Mouse (Mus musculus) bone marrow macrophage, adult 2 months (primary cell): Measurements from ENCODE around the gene Lypd6b. TPM values are rescaled to one million over a fixed set of nuclear protein-coding genes. Genes with fewer than 3 reads are reported as not detected.

Experiments used
- H3K27ac ChIP-seq: 2 replicates; pipeline ENCODE4 v1.5.1; 2012; ENCODE audit warnings: low read depth, low read length; ENCODE audit not compliant: insufficient read depth
- H3K4me1 ChIP-seq: 2 replicates; pipeline ENCODE4 v1.6.1; 2012; ENCODE audit warnings: low read length; ENCODE audit not compliant: control insufficient read depth, insufficient read depth
- H3K4me3 ChIP-seq: 2 replicates; pipeline ENCODE4 v1.5.1; 2012; ENCODE audit warnings: mild to moderate bottlenecking, low read length, moderate library complexity; ENCODE audit not compliant: insufficient read depth
- CTCF ChIP-seq: IDR thresholded peaks from 2 replicates; pipeline ENCODE4 v1.5.1; 2012; ENCODE audit warnings: low read depth, mild to moderate bottlenecking, low read length, moderate library complexity
- POLR2A ChIP-seq: IDR thresholded peaks from 2 replicates; pipeline ENCODE4 v1.6.1; 2012; ENCODE audit warnings: mild to moderate bottlenecking, low read depth, low read length, borderline replicate concordance
- polyA plus RNA-seq: library from polyadenylated mRNA; stranded (reverse); fragments of >200 nt; gene quantifications from 2 replicates; pipeline ENCODE4 v1.2.4, GENCODE M21; 2012; ENCODE audit not compliant: missing spikeins, insufficient read depth, insufficient read length

The Lypd6b gene
- not detected in 2 replicates for polyA plus RNA-seq

DNA sequence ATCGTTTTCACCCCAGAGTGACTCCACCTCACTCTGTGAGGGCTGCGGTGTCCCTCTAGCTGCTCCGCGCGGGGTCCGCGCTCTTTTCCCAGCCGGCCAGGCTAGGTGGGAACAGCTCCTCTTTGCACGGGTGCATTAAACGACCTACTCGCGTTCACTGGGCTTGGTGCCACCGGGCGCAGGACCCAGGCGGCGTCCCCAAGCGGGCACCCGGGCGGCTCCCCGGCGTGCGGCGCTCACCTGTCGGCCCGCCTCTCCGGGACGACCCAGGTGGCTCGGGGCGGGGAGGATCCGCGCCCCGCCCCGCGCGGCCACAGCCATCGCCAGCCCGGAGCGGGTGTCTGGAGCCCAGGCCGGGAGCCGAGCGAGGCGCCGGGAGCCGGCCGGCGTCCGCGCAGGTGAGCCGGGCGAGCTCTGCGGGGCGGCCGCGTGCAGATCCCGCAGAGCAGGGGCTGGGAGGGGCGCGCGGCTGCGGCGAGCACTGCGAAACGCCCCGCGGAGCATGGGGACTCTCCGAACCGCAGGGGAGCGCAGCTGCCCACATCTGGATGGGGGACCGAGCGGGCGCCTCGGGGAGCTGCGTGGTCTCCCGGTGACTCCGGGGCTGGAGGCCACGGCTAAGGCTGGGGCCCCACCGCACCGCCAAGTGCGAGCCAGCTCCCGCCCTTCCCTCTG lies at the start of gene Lypd6b:
Lypd6b (plus strand) TSS at position 313 of the 675 bp plus-strand sequence.
- Histone ChIP-seq H3K4me3 (peak within 1 kb of the TSS; percentile 23), H3K4me1 (no peaks in the 10 kb centered on the region), H3K27ac (no peak within 1 kb of the TSS)
- no peak for TF ChIP-seq CTCF
- TF ChIP-seq POLR2A = no peak

DNA sequence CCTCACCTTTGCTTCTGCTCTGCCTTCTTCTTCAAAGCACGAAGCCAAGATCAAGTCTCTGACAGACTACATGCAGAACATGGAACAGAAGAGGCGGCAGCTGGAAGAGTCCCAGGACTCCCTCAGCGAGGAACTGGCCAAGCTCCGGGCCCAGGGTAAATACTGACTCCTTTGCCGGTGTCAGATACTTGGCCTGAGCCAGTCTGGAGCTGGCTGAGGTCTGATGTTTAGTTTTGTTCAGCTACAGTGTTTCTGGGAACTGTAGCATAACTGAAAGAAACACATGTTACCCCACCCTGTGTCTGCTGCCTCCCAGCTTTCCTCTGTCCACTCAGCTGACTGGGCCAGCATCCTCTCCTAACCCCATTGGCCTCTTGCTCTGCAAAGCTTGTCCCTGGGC lies 48.4 kb upstream of the Lypd6b start:
- Histone ChIP-seq H3K4me1 (peaks cover 17% of the 10 kb centered on the region), H3K27ac (no peak overlapping the region), H3K4me3 (no peak overlapping the region)
- no peak for TF ChIP-seq POLR2A
- no peak for TF ChIP-seq CTCF

DNA sequence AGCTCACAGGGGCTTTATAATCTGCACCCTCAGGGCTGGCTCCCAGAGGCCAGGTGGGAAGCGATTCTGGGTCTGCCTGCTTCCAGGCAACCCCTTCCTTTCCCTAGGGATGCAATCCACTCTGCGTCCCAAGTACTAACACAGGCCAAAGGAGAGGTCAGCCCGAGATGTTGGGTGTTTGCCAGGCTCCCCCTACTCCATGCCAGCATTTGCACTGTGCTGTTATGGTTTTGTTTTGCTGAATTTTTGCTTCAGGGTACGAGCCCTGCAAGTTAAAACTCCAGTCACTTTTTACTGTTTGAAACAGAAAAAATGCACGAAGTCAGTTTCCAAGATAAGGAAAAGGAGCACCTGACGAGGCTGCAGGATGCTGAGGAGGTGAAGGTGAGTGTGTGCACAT lies 46.5 kb upstream of the Lypd6b start:
- Histone ChIP-seq H3K4me3 (no peak overlapping the region), H3K4me1 (peaks cover 25% of the 10 kb centered on the region), H3K27ac (no peak overlapping the region)
- TF ChIP-seq POLR2A = no peak
- TF ChIP-seq CTCF = no peak

DNA sequence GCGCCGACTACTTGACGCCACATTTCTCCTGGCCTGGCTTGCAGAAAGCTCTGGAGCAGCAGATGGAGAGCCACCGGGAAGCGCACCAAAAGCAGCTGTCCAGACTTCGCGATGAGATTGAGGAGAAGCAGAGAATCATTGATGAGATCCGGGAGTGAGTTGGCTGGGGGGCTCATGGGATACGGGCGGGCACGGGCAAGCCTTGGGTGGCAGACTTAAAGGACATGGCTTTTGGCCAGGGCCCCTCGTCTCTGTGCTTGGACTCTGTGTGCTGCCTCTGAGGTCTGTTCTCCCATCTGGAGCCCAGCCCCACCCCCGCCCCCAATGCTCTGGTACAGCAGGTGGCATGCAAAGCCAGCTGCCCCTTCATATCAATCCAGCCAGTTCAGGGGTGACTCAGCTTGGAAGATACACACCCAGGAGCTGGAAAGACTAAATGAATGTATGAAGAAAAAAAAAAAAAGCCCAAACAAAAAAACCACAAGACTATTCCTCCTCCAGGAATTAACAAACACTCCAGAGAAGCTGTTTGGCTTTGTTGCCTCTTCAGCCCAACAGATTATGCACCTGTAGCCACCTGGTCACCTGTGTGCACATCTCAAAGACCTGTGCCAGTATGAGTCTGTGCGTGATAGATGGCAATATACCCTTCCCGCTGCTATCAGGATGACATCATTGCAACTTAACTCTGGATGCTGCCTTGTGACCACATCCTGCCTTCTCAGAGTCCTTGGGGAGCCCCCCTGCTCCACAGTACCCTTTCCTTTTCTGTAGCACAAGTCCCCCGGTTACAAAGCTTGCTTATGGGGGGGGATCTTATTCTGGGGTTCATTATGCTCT lies 45.4 kb upstream of the Lypd6b start:
- Histone ChIP-seq H3K4me1 (peaks cover 31% of the 10 kb centered on the region), H3K4me3 (no peak overlapping the region), H3K27ac (no peak overlapping the region)
- TF ChIP-seq POLR2A = no peak
- TF ChIP-seq CTCF = no peak

DNA sequence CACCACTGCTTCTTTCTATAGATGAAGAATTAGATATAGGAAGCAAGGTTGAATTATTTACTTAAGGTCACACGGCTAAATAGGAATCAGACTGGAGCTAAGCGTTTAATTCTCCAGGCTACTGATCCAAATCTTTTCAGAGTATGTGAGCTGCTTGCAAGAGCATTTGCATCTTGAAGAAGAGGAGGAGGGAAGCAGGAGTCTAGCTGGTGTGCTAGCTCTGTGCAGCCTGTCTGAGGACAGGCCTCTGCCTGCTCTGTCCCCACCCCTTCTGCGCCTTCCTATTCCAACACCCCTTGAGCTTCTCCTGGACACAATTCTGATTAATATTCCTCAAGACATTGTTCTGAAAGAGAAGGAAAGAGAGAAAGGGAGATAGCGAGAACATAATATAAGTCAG lies 44.6 kb upstream of the Lypd6b start:
- H3K4me1 ChIP-seq = peaks cover 35% of the 10 kb centered on the region

DNA sequence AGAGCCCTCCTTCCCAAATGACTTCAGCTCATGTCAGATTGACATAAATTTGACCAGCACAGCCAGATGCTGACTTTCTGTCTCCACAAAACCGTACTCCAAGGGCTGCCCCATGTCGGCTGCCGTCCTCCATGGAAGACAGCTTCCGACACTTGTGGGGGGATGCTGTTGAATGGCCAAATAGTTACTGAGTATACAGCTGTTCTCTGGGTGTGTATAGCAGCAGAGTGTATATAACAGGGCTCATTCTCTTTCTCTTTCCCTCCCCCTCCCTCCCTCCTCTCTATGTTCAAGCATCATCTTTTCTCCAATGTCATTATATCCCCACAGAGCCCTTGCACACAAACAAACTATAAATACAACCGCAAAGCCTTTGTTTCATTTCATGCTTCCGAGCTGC lies 43.7 kb upstream of the Lypd6b start:
- H3K27ac ChIP-seq = peak overlapping the region; percentile 97
- TF ChIP-seq POLR2A = no peak
- TF ChIP-seq CTCF = no peak
- peak overlapping the region; percentile 52 for H3K4me3 ChIP-seq
- H3K4me1 ChIP-seq = peaks cover 38% of the 10 kb centered on the region

More for the DNA sequence above, 44.6 kb upstream of the Lypd6b start:
- no peak for TF ChIP-seq CTCF
- Histone ChIP-seq H3K27ac (peak overlapping the region; percentile 97), H3K4me3 (peak overlapping the region; percentile 52; the same call in 1 of the 2 replicates)

DNA sequence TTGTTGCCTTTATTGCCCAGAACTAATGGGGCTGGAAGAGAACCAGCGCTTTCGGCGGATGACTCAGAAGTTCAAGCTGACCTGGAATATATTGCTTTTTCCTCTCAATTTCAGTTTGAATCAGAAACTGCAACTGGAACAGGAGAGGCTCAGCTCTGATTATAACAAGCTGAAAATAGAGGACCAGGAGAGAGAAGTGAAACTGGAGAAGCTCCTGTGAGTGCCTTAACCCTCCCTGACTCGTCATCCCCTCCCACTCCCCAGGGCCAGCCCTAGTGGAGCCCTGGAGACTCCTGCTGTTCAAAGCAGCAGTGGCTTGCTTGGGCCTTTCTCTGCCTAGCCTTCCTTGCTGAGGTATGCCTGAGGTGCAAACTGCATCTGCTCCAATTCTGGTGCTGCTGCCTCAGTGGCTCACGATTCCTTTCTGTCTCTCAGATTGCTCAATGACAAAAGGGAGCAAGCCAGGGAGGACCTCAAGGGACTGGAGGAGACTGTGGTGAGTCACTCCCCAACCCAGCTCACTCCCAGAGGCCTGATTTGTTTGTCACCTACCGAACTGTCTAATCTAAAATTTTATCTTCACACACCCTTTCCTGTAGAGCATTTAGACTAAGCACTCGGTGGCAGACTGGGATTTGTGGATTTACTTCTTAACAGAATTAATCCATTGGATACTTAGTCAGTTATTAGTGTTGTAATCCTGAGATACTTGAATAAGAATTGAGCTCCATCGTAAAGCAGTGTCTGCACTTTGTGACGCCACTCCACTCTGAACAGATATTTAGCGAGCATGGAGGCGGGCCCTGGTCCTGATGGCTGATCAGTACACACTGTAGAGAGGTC lies 43.0 kb upstream of the Lypd6b start:
- TF ChIP-seq POLR2A (0 out of 2 replicates have a peak, but pooled peaks have one; percentile 57), CTCF (no peak)
- peak overlapping the region; percentile 97 for H3K27ac ChIP-seq
- H3K4me1 ChIP-seq = peaks cover 44% of the 10 kb centered on the region
- peak overlapping the region; percentile 52 for H3K4me3 ChIP-seq

DNA sequence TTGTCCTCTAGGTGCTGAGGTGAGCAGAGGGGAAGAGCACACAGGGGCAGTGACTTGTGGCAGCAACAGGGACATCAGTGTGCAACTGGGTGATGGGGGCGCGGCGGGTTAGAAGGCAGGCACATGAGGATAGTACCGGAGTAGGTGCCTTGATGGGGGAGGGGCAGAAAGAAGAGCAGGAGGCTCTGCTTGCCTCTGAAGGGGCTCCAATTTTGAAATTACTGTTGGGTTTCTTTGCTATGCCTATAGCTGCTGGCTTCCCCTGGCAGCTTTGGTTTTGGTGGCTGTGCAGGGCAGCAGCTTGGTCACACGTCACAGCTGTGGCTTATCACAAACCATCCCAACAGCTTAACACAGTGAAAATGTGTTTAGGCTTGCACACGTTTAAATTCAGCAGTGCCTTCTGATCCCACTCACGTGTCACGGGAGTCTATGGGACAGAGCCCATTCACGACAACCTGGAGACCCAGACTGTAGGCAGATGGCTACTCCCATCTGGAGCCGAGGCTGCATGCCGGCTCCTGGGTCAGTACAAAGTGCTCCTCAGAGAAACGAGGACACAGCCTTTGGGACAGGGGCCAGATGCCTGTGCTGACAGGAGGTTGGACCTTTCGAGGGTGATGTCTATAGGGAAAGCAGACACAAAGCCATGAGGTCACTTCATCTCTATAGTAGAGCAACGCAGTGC lies 42.2 kb upstream of the Lypd6b start:
- peak overlapping the region; percentile 97 for H3K27ac ChIP-seq
- peaks cover 52% of the 10 kb centered on the region for H3K4me1 ChIP-seq
- peak overlapping the region; percentile 52 for H3K4me3 ChIP-seq
- TF ChIP-seq POLR2A (no peak), CTCF (no peak)

DNA sequence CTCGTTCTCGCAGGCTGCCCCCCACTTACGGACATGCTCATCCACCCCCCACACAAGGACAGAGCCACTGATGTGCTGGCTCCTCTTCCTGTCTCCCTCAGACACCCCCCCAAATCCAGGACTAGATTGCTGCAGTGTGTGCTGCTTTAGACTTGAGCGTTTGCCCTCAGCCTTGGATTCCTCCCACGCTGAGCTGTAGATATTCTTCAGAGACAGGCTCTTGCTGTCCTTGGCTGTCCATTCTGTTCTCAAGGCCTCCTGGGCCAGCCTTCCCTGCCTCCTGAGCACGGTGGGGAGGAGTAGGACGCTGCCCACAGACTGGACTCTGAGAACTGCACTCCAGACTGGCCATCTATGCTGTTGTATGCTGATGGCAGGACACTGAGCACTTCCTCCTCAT lies 40.5 kb upstream of the Lypd6b start:
- H3K4me1 ChIP-seq = peaks cover 66% of the 10 kb centered on the region
- no peak overlapping the region for H3K27ac ChIP-seq
- H3K4me3 ChIP-seq = no peak overlapping the region
- TF ChIP-seq CTCF = no peak
- TF ChIP-seq POLR2A = no peak
